Mouse (Mus musculus) ES-E14 (cell line): Measurements from ENCODE around the gene Mydgf.

Source experiments
- CHD2 ChIP-seq: IDR thresholded peaks from 2 replicates; pipeline ENCODE4 v1.6.1; 2014; ENCODE audit warnings: mild to moderate bottlenecking, low read depth, low read length, inconsistent platforms
- MAFK ChIP-seq: IDR thresholded peaks from 2 replicates; pipeline ENCODE4 v1.6.1; 2014; ENCODE audit warnings: mild to moderate bottlenecking, low read depth, low read length, inconsistent platforms; ENCODE audit not compliant: insufficient read depth
- ZC3H11A ChIP-seq: IDR thresholded peaks from 2 replicates; pipeline ENCODE4 v1.6.1; 2012; ENCODE audit warnings: low read depth, mild to moderate bottlenecking, inconsistent platforms, low read length, borderline replicate concordance
- ZNF384 ChIP-seq: IDR thresholded peaks from 2 replicates; pipeline ENCODE4 v1.6.1; 2012; ENCODE audit warnings: low read depth, low read length, inconsistent platforms

- no peak for TF ChIP-seq ZNF384
- no peak for TF ChIP-seq MAFK
- TF ChIP-seq CHD2: no peak
- no peak for TF ChIP-seq ZC3H11A
Measured at GRCm38 (mm10) chr17:56233389-56233788, 49.7 kb upstream of the Mydgf start.
